Mouse (Mus musculus) bone marrow macrophage, adult 2 months (primary cell): ENCODE measurements around the gene Fopnl.

Experiments
- CTCF ChIP-seq: IDR thresholded peaks from 2 replicates; pipeline ENCODE4 v1.5.1; 2012; ENCODE audit warnings: low read depth, mild to moderate bottlenecking, low read length, moderate library complexity
- POLR2A ChIP-seq: IDR thresholded peaks from 2 replicates; pipeline ENCODE4 v1.6.1; 2012; ENCODE audit warnings: mild to moderate bottlenecking, low read depth, low read length, borderline replicate concordance

DNA sequence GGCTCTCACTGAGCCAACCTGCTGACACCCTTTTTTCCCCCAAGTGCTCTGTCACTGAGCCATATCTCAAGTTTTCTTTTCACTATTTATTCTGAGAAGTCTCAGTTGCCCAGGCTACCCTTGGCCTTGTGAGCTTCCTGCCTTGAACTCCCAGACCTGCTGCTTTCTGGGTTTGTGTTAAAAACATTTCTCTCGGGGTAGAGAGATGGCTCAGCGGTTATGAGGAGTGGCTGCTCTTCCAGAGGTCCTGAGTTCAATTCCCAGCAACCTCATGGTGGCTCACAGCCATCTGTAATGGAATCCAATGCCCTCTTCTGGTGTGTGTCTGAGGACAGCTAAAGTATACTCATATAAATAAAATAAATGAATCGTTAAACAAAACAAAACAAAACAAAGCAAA, 35.0 kb upstream of the Fopnl start:
- no peak for TF ChIP-seq CTCF
- TF ChIP-seq POLR2A = no peak
